Mouse (Mus musculus): ENCODE results near the gene E130309D02Rik.

GRCm38 (mm10) chr5:143272108-143272507 is 43.1 kb downstream of the E130309D02Rik start:
- no peak for TF ChIP-seq CTCF (IDR thresholded peaks at IDR 0.05; ENCODE audit: low read depth, low read length)
- TF ChIP-seq EP300 (IDR thresholded peaks at IDR 0.05; ENCODE audit: insufficient read depth, low read depth, low read length): no peak

All from ES-Bruce4 (cell line).